Comparison of ENCODE assay signal across 24 mouse cellular contexts in the genomic region with DNA sequence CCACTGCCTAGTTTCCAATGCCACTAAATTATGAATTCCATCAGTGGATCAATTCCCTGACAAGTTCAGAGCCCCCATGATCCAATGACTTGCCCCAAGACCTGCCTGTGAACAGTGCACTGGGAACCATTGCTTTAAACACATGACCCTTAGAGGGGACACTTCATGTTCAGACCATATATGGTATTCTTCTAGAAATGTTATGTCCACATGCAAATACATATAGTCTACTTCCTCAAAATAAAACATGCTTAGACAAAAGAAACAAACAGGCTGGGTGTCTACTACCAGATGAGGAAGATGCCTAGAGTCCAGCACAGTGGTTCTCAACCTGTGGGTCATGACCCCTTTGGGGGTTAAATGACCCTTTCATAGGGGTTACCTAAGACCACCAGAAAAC. TPM values are rescaled to one million over a fixed set of nuclear protein-coding genes. Genes with fewer than 3 reads are reported as not detected.
A peak's percentile ranks its signal among the peaks of the same experiment; 100 is the strongest.
DNase-seq lines count a peak whose midpoint lies in the region; ATAC-seq and TF ChIP-seq lines count a peak whose summit lies in the region.
"Had no signal": no experiment of that assay in that cellular context is flagged by ENCODE, and none has a peak within 500 bp of the region (broad histone marks: within the 10 kb centered on the region; RNA-seq: fewer than 3 reads in every experiment).

No protein-coding gene starts in this region.

- peak overlapping the region; percentile 14; the same call in 1 of the 2 replicates for H3K27ac ChIP-seq in bone marrow macrophage, adult 2 months (ENCODE audit: insufficient read depth, low read depth, low read length)
- no peak overlapping the region for H3K27ac ChIP-seq in kidney, adult 2 months (ENCODE audit: insufficient read depth, low read depth, low read length)
- H3K27ac ChIP-seq: forebrain, embryonic 10.5 days; forebrain, embryonic 13.5 days; heart, adult 2 months; heart, embryonic 10.5 days; heart, embryonic 13.5 days; hindbrain, embryonic 10.5 days; hindbrain, embryonic 13.5 days; intestine, embryonic 15.5 days had no signal

- no peak for TF ChIP-seq CTCF in bone marrow macrophage, adult 2 months (IDR thresholded peaks at IDR 0.05; ENCODE audit: low read depth, low read length)
- TF ChIP-seq CTCF in kidney, adult 2 months (conservative IDR thresholded peaks at IDR 0.05; ENCODE audit: insufficient read depth, insufficient read length, low read depth, low read length), result no peak

- H3K4me3 ChIP-seq in bone marrow macrophage, adult 2 months (ENCODE audit: insufficient read depth, low read length), result no peak overlapping the region
- H3K4me3 ChIP-seq in kidney, adult 2 months (ENCODE audit: insufficient read depth, low read depth, low read length), result no peak overlapping the region
- H3K4me3 ChIP-seq: forebrain, embryonic 10.5 days; forebrain, embryonic 13.5 days; heart, adult 2 months; heart, embryonic 10.5 days; heart, embryonic 13.5 days; hindbrain, embryonic 10.5 days; hindbrain, embryonic 13.5 days; intestine, embryonic 15.5 days had no signal

- peak; percentile 59 for ATAC-seq in megakaryocyte, adult 5-6 weeks (ENCODE audit: poor library complexity, severe bottlenecking)
- ATAC-seq: activated CD4-positive, CD25-positive, alpha-beta regulatory T cell, adult 4 months; forebrain, embryonic 13.5 days; forebrain, postnatal 0 days; hindbrain, embryonic 16.5 days; intestine, embryonic 15.5 days had no signal

- intact Hi-C loops in heart, postnatal 10 days (cut with DNase I), result no loop called here

- peak; percentile 13 for DNase-seq in 416B (ENCODE audit: low read depth)
- no peak for DNase-seq in heart, postnatal 10 days
- DNase-seq in thymus, postnatal 0 days (ENCODE audit: low spot score), result no peak
- no peak for DNase-seq in kidney, adult 2 months
- DNase-seq: adrenal gland, adult 8-10 months; adrenal gland, postnatal 25 days; cerebellum, adult 18-20 months; cerebellum, adult 9-10 months; cerebellum, postnatal 14 days; forebrain, postnatal 0 days; gastrocnemius, postnatal 25 days; heart, adult 2 months; heart, postnatal 36 days had no signal

- no peak for TF ChIP-seq POLR2A in bone marrow macrophage, adult 2 months (IDR thresholded peaks at IDR 0.05; ENCODE audit: borderline replicate concordance, low read depth, low read length)
- TF ChIP-seq POLR2A in kidney, adult 2 months (IDR thresholded peaks at IDR 0.05; ENCODE audit: low read depth, low read length), result no peak

- H3K4me1 ChIP-seq in bone marrow macrophage, adult 2 months (ENCODE audit: control insufficient read depth, insufficient read depth, low read length), result peaks cover 6% of the 10 kb centered on the region
- H3K4me1 ChIP-seq in kidney, adult 2 months (ENCODE audit: control insufficient read depth, insufficient read depth, low read length), result no peaks in the 10 kb centered on the region
- H3K4me1 ChIP-seq: heart, embryonic 10.5 days; heart, embryonic 13.5 days; intestine, embryonic 15.5 days had no signal

- H3K36me3 ChIP-seq in kidney, adult 2 months (ENCODE audit: control insufficient read depth, insufficient read depth, low read length), result no peaks in the 10 kb centered on the region
- H3K36me3 ChIP-seq: forebrain, embryonic 10.5 days; heart, embryonic 10.5 days; heart, embryonic 13.5 days; hindbrain, embryonic 10.5 days; hindbrain, embryonic 13.5 days; intestine, embryonic 15.5 days had no signal

- no peaks in the 10 kb centered on the region for H3K27me3 ChIP-seq in kidney, adult 2 months (replicated peaks; ENCODE audit: control insufficient read depth, insufficient read depth, low read length)
- H3K27me3 ChIP-seq: heart, embryonic 13.5 days; hindbrain, embryonic 13.5 days; intestine, embryonic 15.5 days had no signal

RNA-seq across cellular contexts. Expression of gene Parp12, which starts 41.7 kb away (rescaled TPM):
- polyA plus RNA-seq in bone marrow macrophage, adult 2 months (2012; ENCODE audit: insufficient read depth, insufficient read length, missing spikeins), result 66.8 and 75.0 TPM in 2 replicates
- total RNA-seq in megakaryocyte, adult 5-6 weeks (2015), result 17.2 and 18.4 TPM in 2 replicates
- 20.2 and 21.1 TPM in 2 replicates for total RNA-seq in megakaryocyte, adult 5-6 weeks (2017)
- total RNA-seq in heart, postnatal 10 days (2021), result 10 to 100 TPM; 11.8 to 12.9 TPM
- 10.3 and 10.8 TPM in 2 replicates for polyA plus RNA-seq in thymus, postnatal 0 days (2015; fragmentation: Nextera tagmentation; extraction: Ambion mirVana)
- polyA plus RNA-seq in kidney, adult 2 months (2012; rRNA removed), result 18.8 and 20.1 TPM in 2 replicates
